Mouse (Mus musculus) 3134 (cell line): ENCODE measurements around the gene Zbtb3.

Experiments used
- DNase-seq: peaks from one replicate; pipeline ENCODE4 v3.0.0-alpha.2; 2011; ENCODE audit warnings: low spot score; ENCODE audit not compliant: insufficient read length; ENCODE audit errors: extremely low read depth

Gene Zbtb3

DNA sequence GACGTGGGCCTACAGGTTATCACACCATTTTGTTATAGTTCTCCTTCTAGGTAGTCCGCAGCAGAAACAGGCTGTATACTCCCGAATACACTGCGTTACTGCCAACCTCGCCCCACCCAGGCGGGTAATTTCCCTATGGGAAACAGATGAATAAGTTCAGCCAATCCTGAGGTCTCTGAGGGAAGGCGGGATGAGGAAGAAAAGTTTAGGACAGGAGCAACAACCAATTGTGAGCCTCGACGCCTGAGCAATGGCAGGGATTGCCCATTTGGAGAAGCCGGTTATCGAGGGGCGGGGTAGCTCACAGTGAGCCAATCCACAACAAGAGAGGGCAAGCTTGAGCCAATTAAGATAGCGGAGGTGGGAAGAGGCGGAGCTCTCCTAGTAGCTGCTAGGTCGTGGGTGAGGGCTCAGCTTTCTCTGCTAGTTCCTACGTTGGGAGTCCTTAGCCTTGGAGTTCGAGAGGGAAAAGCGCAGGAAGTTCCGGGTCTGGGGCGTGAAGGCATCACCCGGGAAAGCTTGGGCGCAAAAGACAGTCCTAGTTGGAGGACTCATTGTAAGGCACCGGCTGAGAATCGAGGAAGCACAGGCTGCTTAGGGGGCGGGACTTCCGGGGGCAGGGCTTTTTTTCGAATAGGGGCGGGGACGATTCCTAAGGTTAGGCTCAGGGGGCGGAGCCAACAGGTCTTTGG, at the start of gene Zbtb3:
Gene Zbtb3, plus strand, starts transcription at position 426 of the 692 bp plus-strand sequence.
- DNase-seq = peak; percentile 89

DNA sequence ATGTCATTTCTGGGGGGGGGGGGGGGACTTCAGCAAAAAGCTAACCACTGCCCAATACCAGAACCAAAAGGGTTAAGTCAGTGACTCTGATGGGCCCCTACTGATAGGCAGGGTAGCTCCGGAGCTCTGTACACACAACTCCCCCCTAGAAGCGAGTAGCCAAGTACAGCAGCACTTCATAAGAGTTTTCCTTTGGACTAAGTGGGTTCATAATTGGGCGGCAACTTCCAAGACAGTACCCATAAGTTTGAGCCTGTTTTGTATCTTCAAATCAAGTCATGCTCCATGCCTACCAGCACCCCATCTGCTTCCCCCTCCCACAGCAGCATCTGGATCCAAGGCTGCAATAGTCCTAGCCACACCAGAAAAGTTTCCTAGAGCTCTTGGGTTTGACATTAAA, 46.7 kb upstream of the Zbtb3 start:
- no peak for DNase-seq

DNA sequence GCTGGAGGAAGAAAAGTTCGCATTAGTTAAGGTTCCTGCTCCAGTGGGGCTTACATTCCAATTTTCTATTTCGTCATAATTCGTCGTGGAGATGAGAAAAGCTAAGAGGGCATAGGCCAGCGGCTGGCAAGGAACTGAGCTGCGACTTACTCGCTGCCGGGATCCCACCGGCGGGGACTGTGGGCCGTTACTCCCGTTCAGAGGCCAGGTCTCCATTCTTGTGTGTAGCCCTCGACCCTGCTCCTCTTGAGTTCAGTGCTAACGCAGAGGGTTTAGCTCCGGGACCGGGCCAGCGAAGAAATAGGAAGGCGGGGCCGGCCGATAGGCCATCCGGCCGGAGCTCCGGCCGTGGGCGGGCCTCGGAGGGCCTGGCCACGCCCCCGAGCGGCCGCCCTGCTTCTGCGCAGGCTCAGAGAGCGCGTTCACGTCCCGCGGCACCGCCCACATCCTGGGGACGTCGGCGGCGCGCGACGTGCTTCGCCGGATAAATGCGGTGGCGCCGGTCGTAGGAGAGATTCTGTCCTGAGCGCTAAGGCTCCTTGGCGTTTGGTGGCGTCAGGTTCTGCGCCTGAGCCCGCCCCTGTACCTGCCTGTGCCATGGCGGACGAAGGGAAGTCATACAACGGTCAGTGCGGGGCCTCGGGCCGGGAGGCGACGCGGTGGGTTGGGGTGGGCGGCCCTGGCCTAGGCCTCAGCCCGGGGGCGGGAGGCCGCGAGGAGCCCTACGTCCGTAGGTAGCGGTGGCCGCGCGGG, 45.5 kb upstream of the Zbtb3 start, which contains the start of gene Nxf1:
Gene Nxf1, plus strand, starts transcription at position 439 of the 753 bp plus-strand sequence.
- DNase-seq = peak; percentile 95

DNA sequence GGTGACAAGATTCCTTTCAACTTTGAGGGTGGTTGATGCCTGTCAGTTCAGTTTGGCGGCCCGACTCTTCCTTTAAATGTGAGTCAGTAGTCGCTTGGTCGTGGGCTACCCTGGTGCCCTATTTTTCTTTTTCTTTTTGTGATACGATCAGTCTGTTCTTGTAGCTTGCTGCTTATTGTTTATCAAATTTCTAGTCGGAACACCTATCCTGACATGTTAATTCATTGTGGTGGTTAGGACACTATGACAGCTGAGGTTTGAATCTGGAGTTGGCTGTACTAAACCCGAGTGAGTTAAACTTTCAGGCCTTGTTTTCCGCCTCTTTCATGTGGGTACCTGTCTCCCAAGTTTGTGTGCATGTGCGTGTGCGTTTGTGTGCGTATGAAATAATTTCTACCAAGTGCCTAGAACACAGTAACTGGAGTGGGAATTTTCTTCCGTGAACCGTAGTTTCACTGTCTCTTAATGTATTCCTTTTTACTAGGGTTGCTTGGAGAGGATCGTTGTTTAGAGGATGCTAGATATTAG, 44.8 kb upstream of the Zbtb3 start:
- DNase-seq = no peak

DNA sequence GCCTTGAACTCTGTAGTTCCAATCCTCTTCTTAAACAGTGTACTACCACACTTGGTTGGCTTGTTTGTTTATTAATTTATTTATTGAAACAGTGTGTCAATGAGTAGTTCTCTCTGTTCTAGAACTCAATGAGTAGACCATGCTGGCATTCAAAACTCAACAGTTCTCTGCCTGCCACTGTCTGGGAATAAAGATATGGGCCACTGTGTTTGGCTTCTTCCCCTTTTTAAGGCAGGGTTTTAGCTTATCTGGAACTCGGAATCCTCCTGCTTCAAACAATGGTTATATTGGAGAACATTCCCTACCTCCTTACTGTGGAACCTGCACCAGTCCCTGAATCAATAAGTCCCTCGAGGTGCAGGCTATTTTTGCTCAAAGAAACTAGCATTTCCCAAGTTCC, 43.5 kb upstream of the Zbtb3 start:
- DNase-seq = no peak

DNA sequence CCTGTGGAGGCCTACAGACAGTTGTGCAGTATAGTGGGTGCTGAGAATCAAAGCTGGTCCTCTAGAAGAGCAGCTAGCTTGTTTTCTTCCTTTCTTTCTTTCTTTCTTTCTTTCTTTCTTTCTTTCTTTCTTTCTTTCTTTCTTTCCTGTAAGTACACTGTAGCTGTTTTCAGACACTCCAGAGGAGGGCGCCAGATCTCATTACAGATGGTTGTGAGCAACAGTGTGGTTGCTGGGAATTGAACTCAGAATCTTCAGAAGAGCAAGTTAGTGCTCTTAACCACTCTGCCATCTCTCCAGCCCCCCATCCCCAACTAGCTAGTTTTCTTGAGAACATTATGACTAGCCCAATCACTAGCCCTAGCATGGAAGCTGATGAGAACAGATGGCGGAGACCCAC, 41.6 kb upstream of the Zbtb3 start:
- no peak for DNase-seq

DNA sequence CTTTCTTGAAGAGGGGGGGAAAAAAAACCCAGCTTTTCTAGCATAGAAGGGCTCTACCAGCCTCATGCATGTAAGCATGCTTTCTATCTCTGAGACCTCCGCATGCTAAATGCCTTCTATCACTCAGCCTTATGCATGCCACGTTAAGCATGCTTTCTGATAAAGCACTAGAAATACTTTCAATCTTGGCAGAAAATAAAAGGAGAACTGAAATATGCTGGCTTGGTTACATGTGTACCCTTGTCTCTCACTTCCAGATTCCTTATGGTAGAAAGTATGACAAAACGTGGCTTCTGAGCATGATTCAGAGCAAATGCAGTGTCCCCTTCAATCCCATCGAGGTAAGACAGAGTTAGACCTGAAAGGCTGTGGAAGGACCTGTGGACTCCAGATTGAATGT, 39.1 kb upstream of the Zbtb3 start:
- no peak for DNase-seq

DNA sequence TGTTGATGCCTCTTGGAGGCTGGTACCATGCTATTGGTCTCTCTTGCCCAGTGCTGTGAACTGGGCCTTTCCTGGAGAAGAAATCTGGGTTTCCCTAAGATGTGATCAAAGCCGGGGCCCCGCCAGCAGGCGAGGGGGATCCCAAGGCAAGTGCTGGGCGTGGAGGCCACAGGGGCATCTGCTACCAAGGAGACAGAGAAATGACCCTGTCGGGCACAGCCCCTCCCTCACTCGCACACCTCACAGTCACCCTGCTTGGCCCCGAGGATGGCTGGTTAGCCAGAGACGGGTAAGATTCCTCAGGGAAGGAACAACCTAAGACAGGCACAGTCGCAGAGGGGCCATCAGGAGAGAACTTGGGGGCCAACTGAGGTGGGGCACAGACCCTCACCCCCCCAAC, 36.8 kb upstream of the Zbtb3 start:
- no peak for DNase-seq

DNA sequence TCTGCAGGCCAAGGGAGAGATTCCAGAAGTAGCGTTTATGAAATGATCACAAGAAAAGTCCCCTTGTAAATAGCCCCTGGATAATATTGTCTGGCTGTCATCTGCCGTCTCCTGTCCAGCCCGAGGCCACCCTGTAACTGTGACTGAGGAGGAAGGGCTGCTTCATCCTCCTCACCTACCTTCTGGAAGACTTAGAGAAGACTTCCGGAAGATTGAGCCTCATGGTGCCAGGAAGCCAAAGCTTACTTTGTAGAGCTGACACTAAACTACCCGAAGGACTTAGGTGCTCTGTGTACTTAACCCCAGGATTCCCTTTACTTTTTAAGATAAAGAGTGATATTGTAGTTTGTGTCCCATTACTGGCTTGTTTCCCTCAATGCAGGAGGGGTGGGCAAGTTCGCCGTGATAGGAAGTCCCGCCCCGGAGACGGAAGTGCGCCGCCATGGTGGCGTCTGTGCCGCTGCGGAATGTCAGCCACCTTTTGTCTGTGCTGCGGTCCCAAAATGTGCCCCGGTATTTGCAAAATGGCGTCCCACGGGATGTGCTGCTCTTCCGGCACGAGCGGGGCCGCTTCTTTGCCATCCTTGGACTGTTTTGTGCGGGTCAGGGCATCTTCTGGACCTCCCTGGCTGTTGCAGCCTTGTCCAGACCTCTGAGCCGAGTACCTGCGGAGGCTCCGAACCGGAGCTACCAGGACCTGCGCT, 31.6 kb upstream of the Zbtb3 start, which contains the start of gene Tmem223:
Gene Tmem223, plus strand, starts transcription at position 430 of the 704 bp plus-strand sequence.
- peak; percentile 46 for DNase-seq

DNA sequence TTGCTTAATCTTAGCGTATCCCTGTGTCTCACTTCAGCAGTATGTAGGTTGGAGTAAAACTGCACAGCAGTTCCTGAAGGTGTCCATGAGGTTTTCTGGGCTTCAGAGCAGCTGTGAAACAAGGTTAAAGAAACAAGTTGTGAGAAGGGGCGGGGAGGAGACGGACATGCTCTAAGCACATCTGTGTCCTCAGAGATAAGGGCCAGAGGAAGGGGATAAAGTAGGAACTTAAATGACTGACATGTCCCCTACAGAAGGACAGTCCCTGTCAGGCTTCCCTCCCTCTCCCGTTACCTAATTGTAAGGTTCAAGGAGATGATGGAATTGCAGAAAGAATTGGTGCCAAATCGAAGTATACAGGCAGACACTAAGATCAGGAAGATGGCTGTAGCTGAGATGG, 29.4 kb upstream of the Zbtb3 start:
- no peak for DNase-seq

DNA sequence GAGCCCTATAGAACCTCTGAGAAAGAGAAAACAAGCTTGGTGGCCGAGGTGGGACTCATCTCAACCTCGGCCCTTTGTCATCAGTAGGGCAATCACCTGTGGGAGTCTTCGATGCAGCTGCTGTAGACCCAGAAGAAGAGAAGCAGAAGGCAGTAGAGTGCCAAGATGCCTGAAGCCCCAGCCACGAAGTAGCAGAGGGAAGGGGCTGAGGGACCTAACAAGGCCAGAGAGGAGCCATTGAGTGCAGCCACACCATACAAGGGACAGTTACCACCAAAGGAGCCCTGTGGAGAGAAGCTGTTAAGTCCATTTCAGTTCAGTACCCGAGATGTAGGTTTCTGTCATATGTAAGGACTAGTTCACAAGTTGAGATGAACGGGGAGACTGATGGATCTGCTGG, 28.9 kb upstream of the Zbtb3 start:
- no peak for DNase-seq

DNA sequence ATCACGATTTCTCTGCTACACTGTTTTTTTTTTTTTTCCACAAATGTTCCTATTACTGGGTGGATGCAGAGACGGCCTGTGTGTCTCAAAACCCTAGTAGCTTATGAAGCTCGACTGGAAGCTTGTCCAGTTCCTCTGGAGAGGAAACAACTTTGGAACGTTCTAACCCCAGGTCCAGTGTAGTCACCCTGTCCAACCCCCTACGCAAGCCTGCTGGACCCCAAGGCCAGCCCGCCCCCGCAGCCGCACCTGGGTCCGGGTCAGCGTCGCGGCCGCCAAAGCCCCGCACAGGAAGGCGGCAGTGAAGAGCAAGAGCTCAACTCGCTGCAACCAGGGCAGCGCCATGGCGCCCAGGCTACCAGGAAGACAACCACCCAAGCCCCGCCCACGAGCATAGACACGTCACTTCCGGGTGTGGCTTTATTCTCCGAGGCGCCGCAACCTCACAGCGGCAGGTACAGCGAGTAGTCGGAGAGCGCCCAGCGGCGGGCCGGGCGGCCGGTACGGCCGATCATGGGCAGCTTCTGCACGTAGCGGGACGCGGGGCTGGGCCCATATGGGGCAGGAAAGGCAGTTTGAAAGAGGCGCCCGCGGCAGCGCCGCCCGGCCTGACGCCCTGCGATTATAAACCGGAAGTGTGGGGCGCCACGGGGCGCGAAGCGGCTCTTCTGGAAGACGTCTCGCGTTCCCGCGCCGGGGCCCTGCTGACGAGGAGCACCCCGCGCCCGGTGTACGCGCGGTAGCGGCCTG, 28.1 kb upstream of the Zbtb3 start, which contains the start of gene Tmem179b:
Gene Tmem179b, minus strand, starts transcription at position 382 of the 750 bp plus-strand sequence.
- peak; percentile 93 for DNase-seq

DNA sequence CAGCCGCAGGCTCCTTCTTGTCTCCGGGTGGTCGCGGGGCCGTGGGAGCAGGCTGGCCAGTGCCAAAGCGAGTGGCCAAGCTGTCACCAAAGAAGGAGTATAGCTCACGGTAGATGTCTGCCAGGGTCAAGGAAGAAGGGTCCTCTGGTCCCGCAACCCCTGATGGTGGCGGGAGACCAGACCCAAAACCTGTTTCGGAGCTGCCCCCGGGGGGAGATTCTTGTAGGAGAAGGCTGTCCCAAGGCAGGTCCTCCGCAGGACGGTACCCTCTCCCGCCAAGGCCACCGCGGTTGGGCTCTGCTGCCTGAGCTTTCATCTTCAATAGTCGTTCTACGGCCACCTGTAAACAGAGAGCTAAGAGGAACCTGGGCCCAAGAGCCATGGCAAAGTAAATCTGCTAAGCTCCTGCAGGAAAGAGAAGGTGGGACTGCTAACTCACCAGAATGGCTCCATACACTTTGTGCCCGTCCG, 27.4 kb upstream of the Zbtb3 start:
- DNase-seq = no peak

DNA sequence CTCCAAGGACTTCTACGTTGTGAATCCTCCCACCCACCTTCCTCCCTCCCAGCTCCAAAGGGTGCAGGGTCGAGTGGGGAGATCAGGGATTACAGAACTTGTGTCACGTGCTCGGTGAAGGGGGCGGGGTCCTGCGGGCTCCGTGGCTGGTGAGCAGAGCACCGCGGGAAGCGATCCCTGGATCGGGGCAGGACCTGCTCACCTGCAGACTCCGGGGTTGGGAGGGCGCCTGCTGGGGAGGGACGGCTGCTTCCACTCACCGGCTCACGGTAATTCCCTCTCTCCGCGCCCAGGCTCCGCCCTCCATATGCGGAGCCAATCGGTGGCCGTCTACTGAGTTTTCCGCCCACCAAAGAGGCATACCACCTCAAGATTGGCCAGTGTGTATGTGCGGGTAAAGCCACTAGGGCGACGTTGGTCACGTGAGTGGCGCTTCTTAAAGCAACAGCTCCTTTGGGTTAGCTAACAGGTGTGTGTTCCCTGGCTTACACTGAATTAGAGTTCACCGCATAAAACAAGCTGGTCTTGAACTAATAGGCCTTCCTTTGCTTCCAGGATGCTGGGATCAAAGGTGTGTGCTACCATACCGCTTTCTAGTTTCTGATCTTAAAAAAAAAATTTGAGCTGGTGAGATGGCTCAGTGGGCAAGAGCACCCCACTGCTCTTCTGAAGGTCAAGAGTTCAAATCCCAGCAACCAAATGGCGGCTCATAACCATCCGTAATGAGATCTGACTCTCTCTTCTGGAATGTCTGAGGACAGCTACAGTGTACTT, 16.2 kb upstream of the Zbtb3 start, which contains the start of gene Taf6l:
Gene Taf6l, minus strand, starts transcription at position 410 of the 774 bp plus-strand sequence.
- peak; percentile 89 for DNase-seq

DNA sequence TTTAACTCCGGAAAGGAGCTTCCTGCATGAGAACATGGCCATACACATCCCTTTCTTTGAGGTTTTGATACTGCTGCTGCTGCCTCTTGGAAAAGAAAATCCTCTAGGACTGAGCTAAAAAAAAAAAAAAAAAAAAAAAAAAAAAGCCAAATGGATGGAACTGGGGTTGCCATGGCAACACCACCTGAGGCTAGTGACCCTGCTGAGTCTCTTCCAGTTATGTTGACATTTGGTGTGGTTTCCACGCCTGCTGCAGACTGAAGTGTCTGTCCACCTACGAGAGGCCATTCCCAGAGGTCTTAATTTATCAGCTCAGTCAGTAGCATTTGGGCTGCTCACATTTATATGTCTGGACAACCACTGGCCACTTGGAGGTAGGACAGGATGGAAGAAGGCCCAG, 13.8 kb upstream of the Zbtb3 start:
- no peak for DNase-seq

DNA sequence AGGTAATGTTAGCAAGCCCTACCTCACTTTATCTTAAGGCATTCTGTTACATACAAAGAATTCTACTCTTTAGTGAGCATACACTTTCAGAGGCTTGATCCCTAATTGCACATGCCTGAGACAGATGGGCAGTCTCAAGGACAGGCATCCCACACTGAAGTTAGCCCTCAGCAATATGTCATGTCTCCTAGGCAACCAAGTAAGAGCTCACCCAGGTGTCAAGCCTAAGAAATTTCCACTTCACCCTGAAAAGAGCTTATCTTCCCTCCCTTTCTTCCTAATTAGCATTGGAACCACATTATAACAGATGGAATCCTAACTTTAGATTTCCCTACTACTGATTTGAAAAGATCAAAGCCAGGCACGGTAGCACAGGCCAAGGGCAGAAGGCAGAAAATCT, 13.2 kb upstream of the Zbtb3 start:
- DNase-seq = no peak

DNA sequence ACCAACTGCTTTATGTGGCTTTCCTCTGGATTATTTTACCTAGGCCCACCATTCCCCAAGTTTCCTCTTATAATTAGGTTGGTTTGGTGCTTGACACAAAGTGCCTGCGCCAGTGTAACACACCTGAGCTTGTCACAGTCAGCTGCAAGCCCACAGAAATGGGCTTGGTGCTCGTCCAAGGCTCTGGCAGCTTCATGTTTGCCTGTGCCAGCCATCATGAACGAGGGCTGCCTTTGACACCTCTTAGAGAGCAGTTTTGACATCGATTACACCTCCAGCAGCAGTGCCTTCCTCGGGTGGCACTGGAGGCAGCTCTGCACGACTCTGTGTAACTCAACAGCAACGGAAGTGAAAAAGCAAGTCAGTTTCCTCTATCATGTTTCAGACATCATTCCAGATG, 12.2 kb upstream of the Zbtb3 start:
- DNase-seq = no peak

DNA sequence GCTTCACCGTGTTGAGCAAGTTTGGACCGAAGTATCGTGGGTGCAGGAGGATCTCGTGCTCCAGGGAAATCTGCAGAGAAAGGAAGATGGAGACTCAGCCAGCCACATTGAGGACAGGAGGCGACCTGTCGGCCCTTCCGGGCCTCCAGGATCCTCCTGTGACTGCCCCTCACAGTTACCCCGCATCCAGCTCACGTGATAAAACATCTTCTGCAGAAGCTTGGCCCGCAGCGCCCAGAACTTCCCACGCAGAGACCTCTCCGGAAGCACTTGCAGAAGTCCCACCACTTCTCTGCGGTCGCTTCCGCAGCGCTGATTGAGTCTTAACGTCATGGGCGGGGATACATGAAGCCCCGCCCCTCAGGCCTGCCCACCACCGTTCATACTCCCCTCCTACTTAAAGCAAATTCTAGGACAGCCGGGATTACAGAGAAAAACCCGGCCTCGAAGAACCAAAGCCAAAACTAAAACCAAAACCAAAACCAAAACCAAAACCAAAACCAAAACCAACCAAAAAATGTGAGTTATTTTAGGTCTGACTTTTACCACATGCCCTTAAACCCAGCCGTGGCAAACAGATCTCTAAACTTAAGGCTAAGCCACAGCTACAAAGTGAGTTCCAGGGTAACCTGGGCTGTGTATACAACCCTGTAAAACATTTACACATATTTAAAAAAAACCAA, 4.0 kb upstream of the Zbtb3 start, which contains the start of gene Polr2g:
Gene Polr2g, minus strand, starts transcription at position 314 of the 683 bp plus-strand sequence.
- DNase-seq = peak; percentile 93

DNA sequence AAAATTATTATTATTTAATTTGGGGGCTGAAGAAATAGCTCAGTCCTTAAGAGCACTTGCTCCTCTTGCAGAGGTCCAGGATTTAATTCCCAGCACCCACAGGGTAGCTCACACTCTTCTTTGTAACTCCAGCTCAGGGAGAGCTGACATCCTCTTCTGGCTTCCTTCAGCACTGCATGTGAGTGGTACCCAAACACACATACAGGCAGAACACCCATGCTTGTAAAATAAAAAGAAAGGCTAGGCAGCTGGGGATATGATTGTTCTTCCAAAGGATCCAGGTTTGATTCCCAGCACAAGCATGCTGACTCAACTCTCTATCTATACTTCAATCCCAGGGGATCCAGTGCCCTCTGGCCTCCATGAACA, 3.4 kb upstream of the Zbtb3 start:
- no peak for DNase-seq
